Comparison of ENCODE assay signal across 8 mouse cellular contexts in the genomic region with DNA sequence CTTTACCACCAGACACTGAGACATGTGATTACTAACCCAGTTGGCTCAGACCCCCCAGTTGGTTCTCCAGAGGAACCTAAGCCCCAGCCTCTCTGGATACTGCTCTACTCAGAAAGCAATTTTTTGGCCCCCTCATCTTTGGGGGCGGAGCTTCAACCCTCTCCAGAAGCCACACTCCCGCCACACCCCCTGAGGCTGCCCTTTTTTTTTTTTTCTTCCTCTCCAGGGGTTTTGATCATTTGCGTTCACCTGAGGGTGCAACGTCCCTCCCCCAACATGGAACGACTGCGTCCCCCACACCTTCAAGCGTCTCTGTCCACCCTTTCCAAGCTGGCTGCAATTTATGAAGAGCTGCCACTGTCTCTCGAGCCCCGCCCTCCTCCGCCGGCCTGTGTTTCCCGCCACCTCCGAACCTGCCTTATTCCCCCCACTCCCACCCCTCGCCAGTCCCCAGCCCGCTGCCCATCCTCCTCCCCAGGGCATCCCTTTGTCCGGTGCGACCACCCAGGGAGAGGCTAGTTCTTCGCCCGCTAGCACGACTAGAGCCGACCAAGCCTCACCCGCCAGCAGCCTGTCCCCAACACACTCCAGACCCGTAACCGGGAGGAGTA. TPM values are rescaled to one million over a fixed set of nuclear protein-coding genes. Genes with fewer than 3 reads are reported as not detected.
DNase-seq lines count a peak whose midpoint lies in the region; ATAC-seq and TF ChIP-seq lines count a peak whose summit lies in the region.

No protein-coding gene starts in this region.

- no peak for TF ChIP-seq EP300 in liver, postnatal 0 days (IDR thresholded peaks at IDR 0.05; ENCODE audit: low read depth)

- H3K9me3 ChIP-seq in forebrain, embryonic 15.5 days, result no peaks in the 10 kb centered on the region
- no peaks in the 10 kb centered on the region for H3K9me3 ChIP-seq in hindbrain, embryonic 15.5 days
- H3K9me3 ChIP-seq in liver, postnatal 0 days (ENCODE audit: low read length), result no peaks in the 10 kb centered on the region

- peak overlapping the region; percentile 62 for H3K4me2 ChIP-seq in forebrain, embryonic 15.5 days (replicated peaks)
- H3K4me2 ChIP-seq in hindbrain, embryonic 15.5 days, result peak overlapping the region; percentile 78
- peak overlapping the region; percentile 97 for H3K4me2 ChIP-seq in liver, postnatal 0 days (ENCODE audit: low read depth, low read length)

- no peaks in the 10 kb centered on the region for H3K27me3 ChIP-seq in forebrain, embryonic 15.5 days
- no peaks in the 10 kb centered on the region for H3K27me3 ChIP-seq in hindbrain, embryonic 15.5 days
- H3K27me3 ChIP-seq in liver, postnatal 0 days (ENCODE audit: insufficient read depth, low read length), result no peaks in the 10 kb centered on the region

- TF ChIP-seq CTCF in liver, postnatal 0 days (IDR thresholded peaks at IDR 0.05; ENCODE audit: low read depth), result no peak

- H3K4me3 ChIP-seq in forebrain, embryonic 15.5 days, result peak overlapping the region; percentile 60
- peak overlapping the region; percentile 80 for H3K4me3 ChIP-seq in hindbrain, embryonic 15.5 days
- H3K4me3 ChIP-seq in liver, postnatal 0 days (ENCODE audit: low read depth, low read length), result peak overlapping the region; percentile 70

- H3K36me3 ChIP-seq in forebrain, embryonic 15.5 days, result peaks cover 12% of the 10 kb centered on the region
- peaks cover 24% of the 10 kb centered on the region for H3K36me3 ChIP-seq in hindbrain, embryonic 15.5 days
- H3K36me3 ChIP-seq in liver, postnatal 0 days (replicated peaks; ENCODE audit: insufficient read depth, low read length), result 0 out of 2 replicates have a peak, but pooled peaks cover 3% of the 10 kb centered on the region

- peak overlapping the region; percentile 75 for H3K9ac ChIP-seq in forebrain, embryonic 15.5 days (replicated peaks)
- H3K9ac ChIP-seq in hindbrain, embryonic 15.5 days, result peak overlapping the region; percentile 82
- peak overlapping the region; percentile 72 for H3K9ac ChIP-seq in liver, postnatal 0 days (replicated peaks)

- peak overlapping the region; percentile 88 for H3K27ac ChIP-seq in forebrain, embryonic 15.5 days (replicated peaks)
- H3K27ac ChIP-seq in hindbrain, embryonic 15.5 days (replicated peaks), result peak overlapping the region; percentile 96
- H3K27ac ChIP-seq in liver, postnatal 0 days (ENCODE audit: low read depth), result peak overlapping the region; percentile 75

- H3K4me1 ChIP-seq in forebrain, embryonic 15.5 days, result peaks cover 55% of the 10 kb centered on the region
- peaks cover 57% of the 10 kb centered on the region for H3K4me1 ChIP-seq in hindbrain, embryonic 15.5 days (replicated peaks)
- peaks cover 9% of the 10 kb centered on the region for H3K4me1 ChIP-seq in liver, postnatal 0 days (ENCODE audit: insufficient read depth)

- under 1% methylated on average over 24 of the region's 24 CpGs for WGBS in forebrain, embryonic 15.5 days
- under 1% methylated on average over 24 of the region's 24 CpGs for WGBS in hindbrain, embryonic 15.5 days
- under 1% methylated on average over 24 of the region's 24 CpGs for WGBS in liver, postnatal 0 days (ENCODE audit: insufficient replicate concordance)

- DNase-seq in spleen, postnatal 36 days (ENCODE audit: low spot score in 2 of 2), result peak; percentile 29 to 50
- no peak for DNase-seq in spleen, postnatal 14 days (ENCODE audit: low spot score in 2 of 2)
- DNase-seq in c-Kit-positive CD71-positive TER-119-negative erythroid progenitor cells, embryonic 14.5 days (ENCODE audit: low read depth), result peak; percentile 39
- DNase-seq in liver, postnatal 0 days, result peak; percentile 60
- DNase-seq in retina, embryonic 14.5 days (ENCODE audit: low spot score), result peak; percentile 65

- ATAC-seq in forebrain, embryonic 15.5 days (replicated peaks), result peak; percentile 3; the same call in 1 of the 2 replicates
- peak; percentile 53; the same call in 1 of the 2 replicates for ATAC-seq in hindbrain, embryonic 15.5 days (ENCODE audit: low FRiP score, low read depth)
- peak; percentile 6 for ATAC-seq in liver, postnatal 0 days
- ATAC-seq in inflammation-experienced regulatory T-cells, adult 6 months, result no peak

RNA-seq across cellular contexts. Expression of a gene that starts 0.5 kb away (rescaled TPM):
- 219 and 235 TPM in 2 replicates for polyA plus RNA-seq in forebrain, embryonic 15.5 days (2015; fragmentation: Nextera tagmentation; extraction: Ambion mirVana)
- 308 and 313 TPM in 2 replicates for polyA plus RNA-seq in hindbrain, embryonic 15.5 days (2015; fragmentation: Nextera tagmentation; extraction: Ambion mirVana)
- polyA plus RNA-seq in liver, postnatal 0 days (2015; fragmentation: Nextera tagmentation; extraction: Ambion mirVana), result 4.5 and 5.7 TPM in 2 replicates
- 10 to 100 TPM; 25.4 to 32.5 (median 28.0) TPM for polyA plus RNA-seq in inflammation-experienced regulatory T-cells, adult 6 months (2017; shearing (Covaris generic))

RNA-seq across cellular contexts. Expression of a gene that starts 8.4 kb away (rescaled TPM):
- 253 and 263 TPM in 2 replicates for polyA plus RNA-seq in forebrain, embryonic 15.5 days (2015; fragmentation: Nextera tagmentation; extraction: Ambion mirVana)
- polyA plus RNA-seq in hindbrain, embryonic 15.5 days (2015; fragmentation: Nextera tagmentation; extraction: Ambion mirVana), result 304 and 323 TPM in 2 replicates
- 18.8 and 20.2 TPM in 2 replicates for polyA plus RNA-seq in liver, postnatal 0 days (2015; fragmentation: Nextera tagmentation; extraction: Ambion mirVana)
- 10 to 100 TPM; 47.6 to 79.7 (median 68.7) TPM for polyA plus RNA-seq in inflammation-experienced regulatory T-cells, adult 6 months (2017; shearing (Covaris generic))

RNA-seq across cellular contexts. Expression of a gene that starts 10.8 kb away (rescaled TPM):
- 68.7 and 81.0 TPM in 2 replicates for polyA plus RNA-seq in forebrain, embryonic 15.5 days (2015; fragmentation: Nextera tagmentation; extraction: Ambion mirVana)
- 73.4 and 78.5 TPM in 2 replicates for polyA plus RNA-seq in hindbrain, embryonic 15.5 days (2015; fragmentation: Nextera tagmentation; extraction: Ambion mirVana)
- polyA plus RNA-seq in liver, postnatal 0 days (2015; fragmentation: Nextera tagmentation; extraction: Ambion mirVana), result 26.5 and 26.8 TPM in 2 replicates
- polyA plus RNA-seq in inflammation-experienced regulatory T-cells, adult 6 months (2017; shearing (Covaris generic)), result 10 to 100 TPM; 63.9 to 75.7 (median 73.9) TPM

RNA-seq across cellular contexts. Expression of a gene that starts 18.0 kb away (rescaled TPM):
- 117 and 125 TPM in 2 replicates for polyA plus RNA-seq in forebrain, embryonic 15.5 days (2015; fragmentation: Nextera tagmentation; extraction: Ambion mirVana)
- polyA plus RNA-seq in hindbrain, embryonic 15.5 days (2015; fragmentation: Nextera tagmentation; extraction: Ambion mirVana), result 109 and 111 TPM in 2 replicates
- polyA plus RNA-seq in liver, postnatal 0 days (2015; fragmentation: Nextera tagmentation; extraction: Ambion mirVana), result 45.6 and 49.5 TPM in 2 replicates
- polyA plus RNA-seq in inflammation-experienced regulatory T-cells, adult 6 months (2017; shearing (Covaris generic)), result 100 to 1,000 TPM; 132 to 143 (median 137) TPM

RNA-seq across cellular contexts. Expression of a gene that starts 19.4 kb away (rescaled TPM):
- polyA plus RNA-seq in forebrain, embryonic 15.5 days (2015; fragmentation: Nextera tagmentation; extraction: Ambion mirVana), result 19.2 and 23.1 TPM in 2 replicates
- 34.9 and 35.1 TPM in 2 replicates for polyA plus RNA-seq in hindbrain, embryonic 15.5 days (2015; fragmentation: Nextera tagmentation; extraction: Ambion mirVana)
- polyA plus RNA-seq in liver, postnatal 0 days (2015; fragmentation: Nextera tagmentation; extraction: Ambion mirVana), result 0.40 and 0.41 TPM in 2 replicates
- 10 to 100 TPM in 1 of 3 experiments, 1 to 10 TPM in 2; 5.6 to 10.9 (median 7.5) TPM for polyA plus RNA-seq in inflammation-experienced regulatory T-cells, adult 6 months (2017; shearing (Covaris generic))

Comparison
In these comparisons a context has a peak if more than half of its experiments do, and no peak if none do; other contexts are left out.
1. DNase-seq: peak in spleen, postnatal 36 days (2 of 2), c-Kit-positive CD71-positive TER-119-negative erythroid progenitor cells, embryonic 14.5 days (single experiment), liver, postnatal 0 days (single experiment) and retina, embryonic 14.5 days (single experiment); none in spleen, postnatal 14 days (0 of 2).
2. Peak in every context shown above with its lines, with median percentiles within 50 percentile points of each other: H3K27ac ChIP-seq, H3K4me2 ChIP-seq, H3K4me3 ChIP-seq and H3K9ac ChIP-seq.